10 mouse cellular contexts compared by ENCODE assay signal in genomic region chr11:19007068-19007467, GRCm38 (mm10). TPM values are rescaled to one million over a fixed set of nuclear protein-coding genes. Genes with fewer than 3 reads are reported as not detected.
DNase-seq lines count a peak whose midpoint lies in the region; ATAC-seq and TF ChIP-seq lines count a peak whose summit lies in the region.
"Had no signal": no experiment of that assay in that cellular context is flagged by ENCODE, and none has a peak within 500 bp of the region (broad histone marks: within the 10 kb centered on the region; RNA-seq: fewer than 3 reads in every experiment).

No protein-coding gene starts in this region.

- no peak for DNase-seq in cerebellum, adult 2 months
- no peak for DNase-seq in cerebellum, adult 8-10 months
- DNase-seq in lung, embryonic 14.5 days, result peak; percentile 56
- DNase-seq in lung, postnatal 36 days, result no peak
- DNase-seq in hindbrain, embryonic 14.5 days (ENCODE audit: low spot score), result no peak
- no peak for DNase-seq in gastrocnemius, adult 18-20 months (ENCODE audit: low spot score)
- no peak for DNase-seq in urinary bladder, postnatal 4 days (ENCODE audit: low spot score in 2 of 2)
- DNase-seq: gastrocnemius, postnatal 25 days had no signal

- peak overlapping the region; percentile 73; the same call in 1 of the 2 replicates for H3K27ac ChIP-seq in cerebellum, adult 2 months (ENCODE audit: insufficient read depth, low read length)
- H3K27ac ChIP-seq in lung, embryonic 14.5 days (ENCODE audit: low read depth), result peak overlapping the region; percentile 100
- peak overlapping the region; percentile 99 for H3K27ac ChIP-seq in hindbrain, embryonic 14.5 days
- H3K27ac ChIP-seq in neural tube, embryonic 15.5 days (replicated peaks), result peak overlapping the region; percentile 80

- TF ChIP-seq CTCF in cerebellum, adult 2 months (IDR thresholded peaks at IDR 0.05; ENCODE audit: borderline replicate concordance, insufficient read depth, low read depth, low read length), result no peak
- no peak for TF ChIP-seq CTCF in lung, embryonic 14.5 days (IDR thresholded peaks at IDR 0.05; ENCODE audit: low read depth)

- no peaks in the 10 kb centered on the region for H3K27me3 ChIP-seq in cerebellum, adult 2 months (ENCODE audit: control insufficient read depth, insufficient read depth, low read length)
- H3K27me3 ChIP-seq in lung, embryonic 14.5 days (ENCODE audit: insufficient read depth, low read length), result no peaks in the 10 kb centered on the region
- no peaks in the 10 kb centered on the region for H3K27me3 ChIP-seq in hindbrain, embryonic 14.5 days (ENCODE audit: control insufficient read depth, insufficient read depth, low read length)
- H3K27me3 ChIP-seq in neural tube, embryonic 15.5 days (replicated peaks), result no peaks in the 10 kb centered on the region
- H3K27me3 ChIP-seq: Patski had no signal

- H3K4me2 ChIP-seq in lung, embryonic 14.5 days, result peak overlapping the region; percentile 62
- peak overlapping the region; percentile 93 for H3K4me2 ChIP-seq in hindbrain, embryonic 14.5 days (replicated peaks)
- H3K4me2 ChIP-seq in neural tube, embryonic 15.5 days, result peak overlapping the region; percentile 87

- peaks cover 11% of the 10 kb centered on the region for H3K4me1 ChIP-seq in cerebellum, adult 2 months (ENCODE audit: control insufficient read depth, insufficient read depth, low read length)
- peaks cover 9% of the 10 kb centered on the region; the same call in 1 of the 2 replicates for H3K4me1 ChIP-seq in lung, embryonic 14.5 days (ENCODE audit: insufficient read depth)
- H3K4me1 ChIP-seq in hindbrain, embryonic 14.5 days (replicated peaks; ENCODE audit: control insufficient read depth, insufficient read depth, low read length), result peaks cover 47% of the 10 kb centered on the region
- peaks cover 50% of the 10 kb centered on the region for H3K4me1 ChIP-seq in neural tube, embryonic 15.5 days

- no peak overlapping the region for H3K4me3 ChIP-seq in cerebellum, adult 2 months (replicated peaks; ENCODE audit: insufficient read depth, low read depth, low read length)
- peak overlapping the region; percentile 62 for H3K4me3 ChIP-seq in lung, embryonic 14.5 days (ENCODE audit: low read depth, low read length)
- peak overlapping the region; percentile 74 for H3K4me3 ChIP-seq in hindbrain, embryonic 14.5 days (replicated peaks; ENCODE audit: low read length)
- H3K4me3 ChIP-seq in neural tube, embryonic 15.5 days (replicated peaks), result peak overlapping the region; percentile 35

- no peaks in the 10 kb centered on the region for H3K9me3 ChIP-seq in lung, embryonic 14.5 days (ENCODE audit: low read depth, low read length)
- no peaks in the 10 kb centered on the region for H3K9me3 ChIP-seq in hindbrain, embryonic 14.5 days (ENCODE audit: control insufficient read depth, low read length)
- H3K9me3 ChIP-seq in neural tube, embryonic 15.5 days (replicated peaks), result no peaks in the 10 kb centered on the region

- ATAC-seq in lung, embryonic 14.5 days (ENCODE audit: insufficient read depth), result no peak
- ATAC-seq in hindbrain, embryonic 14.5 days (ENCODE audit: low FRiP score), result no peak
- no peak for ATAC-seq in neural tube, embryonic 15.5 days (ENCODE audit: low FRiP score)
- ATAC-seq: Patski had no signal

- no peak for TF ChIP-seq POLR2A in cerebellum, adult 2 months (IDR thresholded peaks at IDR 0.05; ENCODE audit: borderline replicate concordance, insufficient read depth, low read length)

- H3K9ac ChIP-seq in lung, embryonic 14.5 days, result peak overlapping the region; percentile 86
- peak overlapping the region; percentile 100 for H3K9ac ChIP-seq in hindbrain, embryonic 14.5 days
- H3K9ac ChIP-seq in neural tube, embryonic 15.5 days (replicated peaks), result peak overlapping the region; percentile 47; the same call in 1 of the 2 replicates

- WGBS in cerebellum, adult 2 months, result 22% methylated on average over 5 of the region's 5 CpGs
- WGBS in lung, embryonic 14.5 days, result 30% methylated on average over 5 of the region's 5 CpGs
- 28% methylated on average over 5 of the region's 5 CpGs for WGBS in hindbrain, embryonic 14.5 days
- 30% methylated on average over 5 of the region's 5 CpGs for WGBS in neural tube, embryonic 15.5 days

- peaks cover 56% of the 10 kb centered on the region for H3K36me3 ChIP-seq in lung, embryonic 14.5 days (ENCODE audit: insufficient read depth)
- H3K36me3 ChIP-seq in hindbrain, embryonic 14.5 days (replicated peaks; ENCODE audit: control insufficient read depth, insufficient read depth), result peaks cover 37% of the 10 kb centered on the region
- no peaks in the 10 kb centered on the region for H3K36me3 ChIP-seq in neural tube, embryonic 15.5 days

RNA-seq across cellular contexts. Expression of gene Meis1, which starts 11.7 kb away (rescaled TPM):
- 45.9 and 46.3 TPM in 2 replicates for polyA plus RNA-seq in cerebellum, adult 2 months (2012; rRNA removed)
- 122 and 132 TPM in 2 replicates for polyA plus RNA-seq in lung, embryonic 14.5 days (2014; fragmentation: Nextera tagmentation; extraction: Ambion mirVana)
- 171 and 178 TPM in 2 replicates for polyA plus RNA-seq in hindbrain, embryonic 14.5 days (2014; fragmentation: Nextera tagmentation; extraction: Ambion mirVana)
- polyA plus RNA-seq in neural tube, embryonic 15.5 days (2015; fragmentation: Nextera tagmentation; extraction: Ambion mirVana), result 156 and 166 TPM in 2 replicates
- total RNA-seq in gastrocnemius, adult 18-20 months (2021), result 1 to 10 TPM; 3.6 to 4.0 TPM

Comparison
In these comparisons a context has a peak if more than half of its experiments do, and no peak if none do; other contexts are left out.
1. H3K9ac ChIP-seq: peak in every context shown above with its lines; median percentile 100 in hindbrain, embryonic 14.5 days; 86 in lung, embryonic 14.5 days; 47 in neural tube, embryonic 15.5 days.